Mouse (Mus musculus): ENCODE measurements around the gene Mrps21.
A peak's percentile ranks its signal among the peaks of the same experiment; 100 is the strongest.

DNA sequence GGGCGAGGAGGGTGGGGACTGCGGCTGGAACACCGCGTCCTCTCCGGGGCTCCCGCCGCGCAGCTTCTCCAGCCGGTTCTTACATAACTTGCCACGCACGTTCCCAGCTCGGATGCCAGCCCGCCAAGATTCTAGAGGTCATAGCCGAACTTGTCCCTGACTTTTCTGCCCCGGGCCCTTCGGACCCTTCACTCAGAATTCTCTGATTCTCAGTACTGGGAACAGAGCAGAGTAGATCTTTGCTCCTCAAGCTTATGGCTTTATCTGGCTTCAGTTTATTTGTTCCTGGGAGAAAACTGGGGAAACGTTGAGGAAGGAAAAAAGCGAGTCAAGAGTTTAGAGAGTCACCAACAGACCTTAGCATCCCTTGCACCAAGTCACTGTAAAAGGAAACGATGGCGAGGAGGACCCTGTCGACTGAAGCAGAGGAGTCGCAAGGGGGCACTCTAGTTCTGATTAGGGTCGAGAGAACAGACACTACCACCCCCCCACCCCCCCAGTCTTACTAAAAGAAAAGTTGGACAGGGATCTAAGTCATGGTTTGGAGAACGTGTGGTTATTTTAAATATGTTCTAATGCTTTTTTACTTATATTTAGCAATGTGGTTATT lies 11.6 kb upstream of the Mrps21 start:
- TF ChIP-seq CTCF (IDR thresholded peaks at IDR 0.05; ENCODE audit: low read depth, low read length) (peak; percentile 64), POLR2A (IDR thresholded peaks at IDR 0.05; ENCODE audit: extremely low read depth, insufficient read depth, low read length) (no peak)

All from liver, adult 2 months (tissue).